Mouse (Mus musculus) intestine, embryonic 16.5 days (tissue): ENCODE data around the gene Apex1. TPM values are rescaled to one million over a fixed set of nuclear protein-coding genes. Genes with fewer than 3 reads are reported as not detected.

Experiments
- ATAC-seq: fragments of 200-750 bp; cut with Nextera tagmentation; 2 replicates; pipeline ENCODE4 v1.8.0; 2017; ENCODE audit warnings: moderate TSS enrichment, moderate library complexity
- H3K27ac ChIP-seq: fragments of 300-500 bp; sonication (generic); 2 replicates; pipeline ENCODE4 v1.5.1; 2014; ENCODE audit warnings: mild to moderate bottlenecking, low read length
- H3K27me3 ChIP-seq: fragments of 300-500 bp; sonication (generic); replicated peaks from 2 replicates; pipeline ENCODE4 v1.6.1; 2014; ENCODE audit warnings: low read length, control low read depth, mixed read lengths; ENCODE audit not compliant: control insufficient read depth, insufficient read depth
- H3K36me3 ChIP-seq: fragments of 300-500 bp; sonication (generic); 2 replicates; pipeline ENCODE4 v1.6.1; 2014; ENCODE audit warnings: low read length, control low read depth; ENCODE audit not compliant: control insufficient read depth, insufficient read depth
- H3K4me1 ChIP-seq: fragments of 300-500 bp; sonication (generic); 2 replicates; pipeline ENCODE4 v1.6.1; 2014; ENCODE audit warnings: low read length, control low read depth, mixed read lengths; ENCODE audit not compliant: control insufficient read depth, insufficient read depth
- H3K4me2 ChIP-seq: fragments of 300-500 bp; sonication (generic); 2 replicates; pipeline ENCODE4 v1.6.1; 2014; ENCODE audit warnings: low read depth, low read length, control low read depth
- H3K4me3 ChIP-seq: fragments of 300-500 bp; sonication (generic); 2 replicates; pipeline ENCODE4 v1.5.1; 2014; ENCODE audit warnings: mild to moderate bottlenecking, low read length
- H3K9ac ChIP-seq: fragments of 300-500 bp; sonication (generic); 2 replicates; pipeline ENCODE4 v1.6.1; 2014; ENCODE audit warnings: low read depth, low read length
- H3K9me3 ChIP-seq: fragments of 300-500 bp; sonication (generic); 2 replicates; pipeline ENCODE4 v1.6.1; 2016; ENCODE audit warnings: low read length, control low read depth; ENCODE audit not compliant: control insufficient read depth
- WGBS: fragments of 180-500 bp; shearing (Covaris S2); extraction: QIAGEN DNeasy Blood & Tissue Kit; methylation state at CpG from one replicate; pipeline ENCODE4 v1.1.7; 2014; 5-methylcytosine and 5-hydroxymethylcytosine counted together
- polyA plus RNA-seq: library from polyadenylated mRNA; unstranded; fragments of >200 nt; fragmentation: Nextera tagmentation; extraction: Ambion mirVana; gene quantifications from 2 replicates; pipeline ENCODE4 v1.2.1, GENCODE M21; 2015

The Apex1 gene
- 208 and 232 TPM in 2 replicates for polyA plus RNA-seq

- Histone ChIP-seq H3K4me2 (peak within 1 kb of the TSS; percentile 68), H3K36me3 (peaks cover 17% of the 10 kb centered on the region), H3K9ac (peak within 1 kb of the TSS; percentile 68), H3K9me3 (no peaks in the 10 kb centered on the region), H3K27me3 (no peaks in the 10 kb centered on the region), H3K27ac (peak within 1 kb of the TSS; percentile 89), H3K4me3 (peak within 1 kb of the TSS; percentile 61), H3K4me1 (peaks cover 14% of the 10 kb centered on the region)
- WGBS = under 1% methylated on average over 57 of the region's 57 CpGs
- ATAC-seq = peak; percentile 94
Observed at GRCm38 (mm10) chr14:50924281-50925064, at the start of gene Apex1, which contains the start of gene Osgep. Gene Apex1 (plus strand): TSS chr14:50924968. Gene Osgep (minus strand): TSS chr14:50924893.

DNA sequence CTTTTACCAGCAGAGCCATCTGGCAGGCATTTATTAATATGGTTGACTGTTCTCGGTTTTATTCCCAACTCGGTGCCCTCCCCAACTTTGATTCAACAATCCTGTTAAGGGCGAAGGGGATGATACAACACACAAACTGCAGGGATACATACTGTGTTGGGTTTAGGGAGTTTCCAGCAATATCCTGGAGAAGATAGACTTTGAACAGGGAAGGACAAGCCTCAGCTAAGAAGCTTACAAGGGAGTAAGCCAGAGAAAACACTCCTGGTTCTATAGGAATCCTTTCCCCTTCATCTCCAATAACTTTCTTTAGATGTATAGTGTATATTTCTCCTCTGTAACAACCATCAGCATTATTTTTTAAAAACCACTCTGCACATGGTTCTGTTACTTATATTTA lies 49.6 kb upstream of the Apex1 start:
- Histone ChIP-seq H3K4me3 (no peak overlapping the region), H3K9ac (no peak overlapping the region), H3K9me3 (no peaks in the 10 kb centered on the region), H3K27ac (peak overlapping the region; percentile 57), H3K36me3 (no peaks in the 10 kb centered on the region), H3K4me1 (peaks cover 3% of the 10 kb centered on the region; the same call in 1 of the 2 replicates), H3K4me2 (no peak overlapping the region), H3K27me3 (no peaks in the 10 kb centered on the region)
- WGBS = 81% methylated on average over 3 of the region's 3 CpGs
- ATAC-seq = peak; percentile 77

DNA sequence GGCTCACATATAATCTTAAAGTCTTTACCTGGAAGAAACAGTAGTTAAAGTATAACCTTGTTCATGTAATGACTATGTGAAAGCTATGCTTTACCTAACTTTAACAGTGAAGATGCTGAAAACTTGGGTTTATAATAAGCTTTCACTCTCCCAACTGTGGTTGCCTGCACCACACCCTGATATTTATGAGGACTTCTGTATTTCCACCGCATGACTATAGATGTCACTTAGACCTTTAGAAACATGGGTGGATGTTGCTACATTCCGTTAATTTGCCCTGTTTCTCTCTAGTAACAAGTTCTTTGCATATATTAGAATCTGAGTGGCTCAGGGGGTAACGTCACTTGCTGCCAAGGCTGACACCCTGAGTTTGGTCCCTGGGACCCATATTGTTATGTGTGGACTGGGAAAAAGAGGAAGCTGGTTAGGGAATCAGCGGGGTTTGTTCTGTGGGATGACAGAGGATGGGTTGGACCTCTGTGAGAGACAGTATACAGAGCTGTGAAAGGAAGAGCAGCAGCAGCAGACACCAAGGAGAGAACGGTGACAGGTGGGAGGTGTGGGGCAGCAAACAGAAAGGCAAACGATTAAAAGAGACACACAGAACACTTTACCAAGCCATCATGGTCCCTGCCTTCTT lies 49.1 kb upstream of the Apex1 start:
- peak; percentile 54 for ATAC-seq
- Histone ChIP-seq H3K27ac (peak overlapping the region; percentile 57; the same call in 1 of the 2 replicates), H3K36me3 (no peaks in the 10 kb centered on the region), H3K9ac (no peak overlapping the region), H3K27me3 (no peaks in the 10 kb centered on the region), H3K9me3 (no peaks in the 10 kb centered on the region), H3K4me2 (peak overlapping the region; percentile 16; the same call in 1 of the 2 replicates), H3K4me1 (peaks cover 3% of the 10 kb centered on the region; the same call in 1 of the 2 replicates), H3K4me3 (no peak overlapping the region)
- WGBS = 73% methylated on average over 6 of the region's 6 CpGs

DNA sequence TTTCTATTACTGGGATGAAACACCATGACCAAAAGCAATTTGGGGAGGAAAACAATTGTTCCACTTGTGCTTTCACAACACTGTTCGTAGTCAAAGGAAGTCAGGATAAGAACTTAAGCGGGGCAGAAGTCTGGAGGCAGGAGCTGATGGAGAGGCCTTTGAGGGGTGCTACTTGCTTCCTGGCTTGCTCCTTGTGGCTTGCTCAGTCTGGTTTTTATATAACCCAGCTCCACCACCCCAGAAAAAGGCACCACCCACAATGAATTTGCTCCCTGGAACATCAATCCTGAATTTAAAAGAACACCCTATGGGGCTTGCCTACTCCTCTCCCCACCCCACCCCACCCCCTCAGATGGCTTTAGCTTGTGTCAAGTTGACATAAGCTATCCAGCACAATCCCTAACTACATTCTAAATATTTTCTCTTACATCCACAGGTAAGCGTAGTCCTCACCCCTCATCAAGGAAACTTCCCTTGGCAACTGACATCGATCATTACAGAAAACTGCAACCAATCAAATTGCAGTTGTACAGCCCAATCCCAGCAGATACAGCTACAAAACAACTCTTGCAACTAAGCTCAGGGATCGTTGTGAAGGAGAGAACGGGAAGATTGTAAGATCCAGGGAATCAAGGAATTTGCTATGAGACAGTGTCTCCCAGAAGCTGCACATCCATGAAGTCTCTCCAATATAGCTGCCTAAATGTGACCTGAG lies 48.4 kb upstream of the Apex1 start:
- ATAC-seq = no peak
- Histone ChIP-seq H3K27ac (no peak overlapping the region), H3K9me3 (no peaks in the 10 kb centered on the region), H3K27me3 (no peaks in the 10 kb centered on the region), H3K9ac (no peak overlapping the region), H3K4me1 (peaks cover 3% of the 10 kb centered on the region; the same call in 1 of the 2 replicates), H3K4me2 (no peak overlapping the region), H3K4me3 (no peak overlapping the region), H3K36me3 (no peaks in the 10 kb centered on the region)
- WGBS = 88% methylated on average over 6 of the region's 6 CpGs

DNA sequence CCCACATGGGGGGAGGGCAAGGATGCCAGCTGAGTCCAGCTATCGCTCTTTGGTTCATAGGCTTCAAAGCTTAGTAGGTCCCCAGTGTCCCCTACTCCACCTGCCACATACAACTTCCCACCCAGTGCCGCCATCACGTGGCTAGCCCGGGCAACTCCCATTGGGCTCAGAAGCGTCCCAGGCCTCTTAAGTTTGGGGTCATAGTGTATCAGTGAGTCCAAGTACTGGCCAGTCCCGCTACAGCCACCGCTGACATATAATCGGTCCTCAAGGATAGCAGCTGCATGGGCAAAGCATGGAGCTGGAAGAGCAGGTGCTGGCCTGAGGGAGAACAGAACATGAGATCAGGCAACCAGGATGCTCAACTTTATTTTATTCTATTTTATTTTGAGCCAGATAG lies 33.1 kb upstream of the Apex1 start:
- Histone ChIP-seq H3K9me3 (no peaks in the 10 kb centered on the region), H3K27ac (no peak overlapping the region), H3K27me3 (no peaks in the 10 kb centered on the region), H3K36me3 (no peaks in the 10 kb centered on the region), H3K9ac (no peak overlapping the region), H3K4me1 (peaks cover 7% of the 10 kb centered on the region; the same call in 1 of the 2 replicates), H3K4me3 (no peak overlapping the region), H3K4me2 (no peak overlapping the region)
- ATAC-seq = no peak
- WGBS = 92% methylated on average over 8 of the region's 8 CpGs

- no peak overlapping the region for H3K4me3 ChIP-seq
- H3K36me3 ChIP-seq = no peaks in the 10 kb centered on the region
- no peak overlapping the region for H3K4me2 ChIP-seq
- H3K27me3 ChIP-seq = no peaks in the 10 kb centered on the region
- no peaks in the 10 kb centered on the region for H3K9me3 ChIP-seq
- 86% methylated on average over 7 of the region's 7 CpGs for WGBS
- peaks cover 11% of the 10 kb centered on the region for H3K4me1 ChIP-seq
- ATAC-seq = no peak
- H3K27ac ChIP-seq = no peak overlapping the region
- H3K9ac ChIP-seq = no peak overlapping the region
Observed at GRCm38 (mm10) chr14:50892091-50892490, 32.7 kb upstream of the Apex1 start.

DNA sequence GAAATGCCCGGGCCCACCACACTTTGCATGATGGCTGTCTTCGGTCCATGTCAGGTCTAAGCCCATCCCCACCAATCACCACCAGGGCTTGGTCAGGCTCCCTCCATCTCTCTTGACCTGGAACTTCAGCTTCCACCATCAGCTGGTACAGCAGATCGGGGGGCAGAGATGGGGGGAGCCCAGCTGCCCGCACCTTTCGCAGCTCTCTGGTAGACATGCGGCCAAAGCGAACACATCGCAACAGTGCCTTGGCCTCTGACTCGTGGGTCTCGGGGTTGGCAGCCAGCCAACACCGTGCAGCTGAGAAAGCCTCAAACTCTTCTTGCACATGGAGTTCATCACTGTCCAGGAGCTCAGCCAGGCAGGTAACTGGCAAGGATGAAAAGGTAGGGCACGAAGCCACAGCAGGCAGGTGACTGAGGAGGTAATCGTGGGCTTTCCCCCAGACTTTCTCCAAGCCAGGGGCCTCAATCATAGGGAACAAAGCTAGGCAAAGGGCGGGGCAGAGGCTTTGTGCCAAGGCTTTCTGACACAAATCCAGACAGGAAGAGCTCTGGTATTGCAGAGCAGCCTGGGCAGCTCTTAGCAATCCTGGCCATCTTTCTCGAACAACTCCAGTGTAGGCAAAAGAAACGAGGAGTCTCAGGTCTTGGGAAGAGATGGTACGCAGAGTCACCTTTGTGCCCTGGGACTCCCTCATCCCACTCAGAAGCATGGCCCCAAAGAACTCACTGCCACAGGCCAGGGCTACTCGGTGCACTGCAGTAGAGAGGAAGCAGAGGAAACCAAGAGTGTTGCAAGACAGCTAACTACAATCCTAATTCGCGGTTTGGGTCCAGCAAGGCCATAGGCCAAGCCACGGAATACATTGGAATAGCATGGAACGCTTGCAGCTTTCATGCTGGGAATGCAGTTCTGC lies 32.0 kb upstream of the Apex1 start:
- no peak overlapping the region for H3K4me3 ChIP-seq
- H3K27me3 ChIP-seq = no peaks in the 10 kb centered on the region
- no peak for ATAC-seq
- 75% methylated on average over 22 of the region's 22 CpGs for WGBS
- H3K27ac ChIP-seq = no peak overlapping the region
- no peaks in the 10 kb centered on the region for H3K9me3 ChIP-seq
- no peaks in the 10 kb centered on the region for H3K36me3 ChIP-seq
- H3K4me1 ChIP-seq = peaks cover 11% of the 10 kb centered on the region
- no peak overlapping the region for H3K9ac ChIP-seq
- H3K4me2 ChIP-seq = no peak overlapping the region

GRCm38 (mm10) chr14:50895407-50895806 lies 29.4 kb upstream of the Apex1 start:
- H3K9me3 ChIP-seq = no peaks in the 10 kb centered on the region
- no peak overlapping the region for H3K4me3 ChIP-seq
- no peaks in the 10 kb centered on the region for H3K36me3 ChIP-seq
- H3K27ac ChIP-seq = no peak overlapping the region
- peaks cover 11% of the 10 kb centered on the region for H3K4me1 ChIP-seq
- H3K4me2 ChIP-seq = no peak overlapping the region
- H3K9ac ChIP-seq = no peak overlapping the region
- H3K27me3 ChIP-seq = no peaks in the 10 kb centered on the region
- no peak for ATAC-seq
